Mouse (Mus musculus) yolk sac, embryonic 10.5 days (tissue): Measurements from ENCODE around the gene Eif2b2.

Source experiments
- DNase-seq: peaks from one replicate; pipeline ENCODE4 v3.0.0-alpha.2; 2017; ENCODE audit warnings: low spot score

Gene Eif2b2

DNA sequence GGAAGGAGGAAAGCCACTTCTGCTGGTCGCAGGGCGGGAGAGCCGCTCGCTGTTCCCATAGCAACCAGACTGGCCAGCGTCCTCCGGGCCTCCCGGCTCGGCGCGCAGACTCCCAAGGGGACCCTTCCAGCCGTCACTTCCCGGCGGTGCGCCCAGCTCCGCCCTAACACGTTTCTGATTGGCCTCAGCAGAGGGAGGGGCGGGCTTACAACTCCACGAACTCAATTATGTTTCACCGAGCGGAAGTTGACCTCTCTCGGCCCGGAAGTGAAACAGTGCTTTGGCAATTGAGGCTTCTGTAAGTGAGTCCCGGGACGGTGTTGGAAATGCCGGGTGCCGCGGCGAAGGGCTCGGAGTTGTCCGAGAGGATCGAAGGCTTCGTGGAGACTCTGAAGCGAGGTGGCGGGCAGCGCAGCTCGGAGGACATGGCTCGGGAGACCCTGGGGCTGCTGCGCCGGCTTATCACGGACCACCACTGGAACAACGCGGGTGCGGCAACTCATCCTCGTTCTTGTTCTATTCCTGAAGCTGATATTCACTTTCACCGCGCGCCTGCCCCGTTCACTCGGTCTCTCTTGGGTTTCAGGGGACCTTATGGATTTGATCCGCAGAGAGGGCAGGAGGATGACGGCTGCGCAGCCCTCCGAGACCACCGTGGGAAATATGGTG lies at the start of gene Eif2b2:
TSS of gene Eif2b2 (plus strand) at position 246 of the 669 bp plus-strand sequence.
- DNase-seq, result peak; percentile 98

DNA sequence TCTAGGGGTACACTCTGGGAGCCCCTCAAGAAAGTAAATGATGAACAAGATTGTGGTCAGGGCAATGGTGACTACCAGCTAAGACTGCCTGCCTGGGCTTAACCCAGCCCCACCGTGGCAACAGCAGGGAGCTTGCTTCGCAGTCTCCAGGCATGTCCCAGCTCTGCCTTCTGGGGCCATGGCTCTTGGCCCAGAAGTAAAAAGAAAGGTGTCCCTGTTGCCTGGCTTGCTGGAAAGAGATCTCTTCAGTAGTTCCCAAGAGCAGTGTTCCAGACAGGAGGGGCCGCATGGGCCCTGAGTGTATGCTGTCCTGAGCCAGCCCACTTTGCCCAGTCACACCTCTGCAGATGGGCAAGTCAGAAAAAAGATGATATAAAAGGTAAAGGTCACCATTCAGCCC lies 49.4 kb upstream of the Eif2b2 start:
- no peak for DNase-seq

GRCm38 (mm10) chr12:85170284-85170947 lies 48.9 kb upstream of the Eif2b2 start:
- no peak for DNase-seq

- DNase-seq, result no peak
These were observed 48.4 kb upstream of the Eif2b2 start for GRCm38 (mm10) chr12:85170948-85171307.

GRCm38 (mm10) chr12:85174016-85174415 lies 45.3 kb upstream of the Eif2b2 start:
- no peak for DNase-seq

- DNase-seq, result no peak
These were observed 44.1 kb upstream of the Eif2b2 start for GRCm38 (mm10) chr12:85175087-85175675.

DNA sequence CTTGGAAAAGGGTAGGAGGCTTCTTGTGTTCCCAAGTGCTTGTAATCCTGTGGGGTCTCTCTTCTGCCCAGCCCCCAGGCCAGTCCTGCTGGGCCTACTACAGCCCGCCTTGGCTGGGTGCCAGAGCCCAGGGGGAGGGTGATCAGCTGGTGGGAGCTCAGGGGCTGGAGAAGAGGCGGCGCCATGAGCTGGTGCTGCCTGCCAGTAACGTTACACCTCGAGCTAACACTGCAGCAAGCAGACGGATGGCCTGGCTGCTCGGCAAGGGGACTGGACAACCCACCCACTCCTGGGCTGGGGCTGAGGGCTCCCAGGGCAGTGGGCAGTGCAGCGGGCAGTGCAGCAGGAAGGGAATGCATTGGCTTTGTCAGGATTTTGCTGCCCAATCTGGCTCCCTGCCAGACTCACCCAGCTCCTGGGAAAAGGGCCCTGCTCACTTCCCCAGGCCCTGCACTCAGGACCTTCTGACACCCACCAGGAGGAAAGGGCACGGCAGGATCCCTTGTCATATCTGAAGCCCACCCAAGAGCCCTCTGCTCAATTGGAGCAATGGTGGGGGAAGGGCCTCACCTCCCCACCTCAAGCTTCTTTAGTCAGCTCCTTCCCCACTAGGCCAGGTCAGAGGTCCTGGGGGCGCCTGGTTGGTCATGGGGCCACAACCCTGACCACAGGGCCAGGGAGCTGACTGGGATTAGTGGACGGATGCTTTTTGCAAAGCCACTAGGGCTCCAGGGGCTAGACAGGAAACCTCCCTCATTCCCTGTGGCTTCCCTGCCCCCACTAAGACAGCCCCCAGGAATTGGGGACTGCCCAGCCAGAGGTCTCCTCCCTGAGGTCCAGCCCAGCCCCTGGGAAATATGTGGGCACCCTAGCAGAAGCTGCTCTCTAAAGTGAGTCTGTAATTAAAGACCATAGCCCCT lies 43.1 kb upstream of the Eif2b2 start:
- peak; percentile 71 for DNase-seq

GRCm38 (mm10) chr12:85176846-85177523 lies 42.3 kb upstream of the Eif2b2 start:
- DNase-seq, result peak; percentile 61

- DNase-seq, result no peak
These were observed 41.5 kb upstream of the Eif2b2 start, which contains the start of gene Pgf for GRCm38 (mm10) chr12:85177740-85178239. Pgf (minus strand) TSS chr12:85177790.

- DNase-seq, result no peak
These were observed 41.0 kb upstream of the Eif2b2 start for GRCm38 (mm10) chr12:85178294-85178693.

GRCm38 (mm10) chr12:85181475-85182344 lies 37.6 kb upstream of the Eif2b2 start:
- DNase-seq, result no peak

- DNase-seq, result no peak
These were observed 37.0 kb upstream of the Eif2b2 start for GRCm38 (mm10) chr12:85182345-85182643.

DNA sequence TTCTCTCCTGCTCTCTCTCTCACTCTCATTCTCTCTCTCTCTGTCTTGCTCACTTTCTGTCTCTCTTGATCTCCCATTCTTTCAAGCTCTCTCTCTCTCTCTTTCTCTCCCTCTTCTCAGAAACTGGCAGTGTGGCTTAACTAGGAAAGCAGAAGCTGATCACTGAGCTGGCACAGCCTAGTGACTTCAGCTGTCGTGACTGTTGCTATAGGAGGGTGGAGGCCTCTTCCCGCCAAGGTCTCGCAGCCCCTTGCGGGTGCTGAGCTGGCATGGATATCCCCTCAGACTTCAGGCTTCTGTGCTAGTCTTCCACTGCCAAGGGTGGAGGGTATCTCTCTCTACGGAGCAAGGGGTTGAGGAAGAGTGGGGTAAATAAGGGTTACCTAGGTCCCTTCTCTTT lies 36.4 kb upstream of the Eif2b2 start:
- no peak for DNase-seq

DNA sequence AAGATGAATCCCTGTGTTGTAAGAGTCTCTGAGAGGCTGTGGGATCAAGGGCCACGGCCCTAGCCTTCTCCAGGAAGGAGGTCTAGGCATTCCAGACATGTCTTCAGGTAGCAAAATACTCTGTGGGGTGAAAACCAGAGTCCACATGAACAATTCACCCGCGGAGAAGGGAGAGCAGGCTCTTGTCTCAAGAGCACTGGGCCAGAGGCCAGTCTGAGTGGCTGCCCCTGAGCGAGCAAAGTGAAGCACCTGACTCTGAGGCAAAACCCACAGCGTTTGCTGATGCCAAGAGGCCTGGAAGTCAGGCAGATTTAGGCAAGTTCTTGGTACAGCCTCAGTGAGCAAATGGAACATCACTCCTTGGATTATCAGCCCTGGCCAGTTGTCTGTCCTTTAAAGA lies 35.2 kb upstream of the Eif2b2 start:
- DNase-seq, result no peak

DNA sequence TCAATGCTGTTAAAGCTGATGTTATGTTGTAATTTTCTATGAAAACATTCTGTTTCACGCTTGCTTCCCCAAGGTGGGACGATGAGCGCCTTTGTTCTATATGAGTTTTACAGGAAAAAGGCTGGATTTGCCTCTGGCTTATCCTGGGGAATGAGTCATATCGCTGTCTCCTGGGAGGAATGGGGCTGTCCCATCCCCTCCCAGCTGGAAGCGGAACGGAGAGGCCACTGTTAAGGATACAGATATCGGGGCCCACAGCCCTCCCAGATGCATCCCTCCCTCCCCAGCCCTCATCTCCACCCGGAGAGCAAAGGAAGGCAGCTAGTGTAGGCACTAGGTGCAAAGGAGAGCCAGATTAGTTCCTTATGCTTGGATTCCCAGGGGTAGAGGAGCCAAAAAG lies 33.5 kb upstream of the Eif2b2 start:
- DNase-seq, result no peak

DNA sequence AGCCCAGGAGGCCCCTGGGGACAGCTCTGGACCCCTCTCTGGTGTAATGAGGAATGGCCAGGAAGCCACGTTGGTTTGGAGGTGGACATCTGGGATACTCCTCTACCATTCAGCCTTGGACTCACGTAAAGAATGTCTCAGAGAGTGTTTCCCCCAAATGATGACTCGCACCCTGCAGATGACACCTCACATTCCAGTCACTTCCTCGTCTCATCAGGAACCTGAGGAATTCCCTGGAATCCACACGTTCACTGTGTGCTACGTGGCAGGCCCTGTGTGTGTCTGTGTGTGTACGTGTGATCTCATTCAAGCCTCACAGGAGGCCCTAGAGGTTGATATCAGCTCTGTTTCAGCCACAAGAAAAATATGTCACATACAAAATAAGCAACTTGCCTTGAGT lies 32.9 kb upstream of the Eif2b2 start:
- DNase-seq, result no peak

DNA sequence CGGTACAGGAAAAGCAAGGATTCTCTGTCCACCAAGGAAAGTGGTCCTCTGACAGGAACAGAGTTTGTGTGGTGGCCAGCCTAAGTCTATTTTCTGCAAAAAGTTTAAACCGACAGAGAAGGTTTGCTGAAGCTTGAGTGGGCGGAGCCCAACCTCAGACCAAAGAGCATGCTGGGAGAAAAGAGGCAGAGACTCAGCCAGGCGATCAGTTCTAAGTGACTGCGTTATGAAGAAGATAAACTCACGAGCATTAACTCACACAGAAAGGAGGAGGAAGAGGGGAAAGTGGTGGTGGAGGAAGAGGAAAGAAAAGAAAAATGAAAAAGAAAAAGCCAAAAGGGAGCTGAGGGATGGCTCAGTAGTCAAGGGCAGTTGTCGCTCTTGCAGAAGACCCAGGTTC lies 29.0 kb upstream of the Eif2b2 start:
- DNase-seq, result no peak

DNA sequence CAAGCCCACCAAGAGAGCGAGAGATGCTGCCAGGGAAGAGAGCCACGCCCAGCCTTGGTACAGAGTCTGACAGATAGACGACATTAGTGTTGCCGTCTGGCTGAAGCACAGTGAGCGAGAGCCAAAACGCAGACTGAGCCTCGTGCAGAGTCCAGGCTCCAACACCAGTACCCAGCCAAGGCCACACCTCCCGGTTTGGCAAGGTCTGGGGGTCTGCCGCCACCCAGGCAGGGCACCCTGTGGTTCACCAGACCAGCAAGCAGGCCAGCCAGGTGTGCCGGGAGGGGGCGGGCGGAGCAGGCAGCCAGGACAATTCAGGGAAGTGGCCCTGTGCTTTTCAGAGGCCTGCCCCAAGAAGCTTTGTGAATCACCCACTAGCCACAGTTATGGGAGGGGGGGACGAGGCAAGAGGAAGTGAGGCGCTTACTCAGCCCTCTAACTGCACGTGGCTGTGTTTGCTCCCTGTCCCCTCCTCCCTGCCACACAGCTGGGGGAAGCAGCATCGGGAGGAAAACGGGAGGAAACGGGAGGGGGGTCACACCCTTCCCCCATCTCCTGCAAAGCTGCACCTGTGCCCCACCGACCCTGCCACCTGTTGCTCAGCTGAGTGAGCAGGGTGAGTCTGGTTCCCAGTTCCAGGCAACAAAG lies 26.7 kb upstream of the Eif2b2 start:
- no peak for DNase-seq

DNA sequence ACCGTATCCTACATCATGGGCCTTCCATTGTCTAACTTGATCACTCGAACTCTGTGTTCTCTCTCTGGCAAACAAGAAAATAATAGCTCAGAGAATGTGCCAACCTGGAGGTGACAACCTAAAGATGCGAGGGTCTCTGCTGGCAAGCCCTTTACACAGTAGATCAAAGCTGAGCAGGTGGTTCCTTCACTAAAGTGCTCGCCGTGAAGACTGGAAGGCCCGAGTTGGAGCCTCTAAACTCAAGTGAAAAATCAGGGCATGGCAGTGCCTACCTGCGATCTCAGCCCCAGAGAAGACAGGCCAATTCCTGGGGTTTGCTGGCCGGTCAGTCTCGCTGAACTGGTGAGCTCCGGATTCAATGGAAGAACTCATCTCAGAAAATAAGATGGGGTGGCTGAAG lies 26.1 kb upstream of the Eif2b2 start:
- DNase-seq, result no peak

- DNase-seq, result no peak
These were observed 25.2 kb upstream of the Eif2b2 start for GRCm38 (mm10) chr12:85193923-85194622.
